Mouse (Mus musculus) neural tube, embryonic 12.5 days (tissue): ENCODE results near the gene Gm28308. TPM values are rescaled to one million over a fixed set of nuclear protein-coding genes. Genes with fewer than 3 reads are reported as not detected.

ENCODE experiments used
- ATAC-seq: fragments of 200-750 bp; cut with Nextera tagmentation; 2 replicates; pipeline ENCODE4 v1.8.0; 2017; ENCODE audit warnings: low read depth, mild to moderate bottlenecking, moderate TSS enrichment, moderate library complexity; ENCODE audit not compliant: low FRiP score
- H3K27ac ChIP-seq: fragments of 300-500 bp; sonication (generic); 2 replicates; pipeline ENCODE4 v1.5.1; 2016
- H3K27me3 ChIP-seq: fragments of 300-500 bp; sonication (generic); replicated peaks from 2 replicates; pipeline ENCODE4 v1.6.1; 2016; ENCODE audit warnings: mild to moderate bottlenecking
- H3K36me3 ChIP-seq: fragments of 300-500 bp; sonication (generic); 2 replicates; pipeline ENCODE4 v1.6.1; 2016; ENCODE audit warnings: mild to moderate bottlenecking
- H3K4me1 ChIP-seq: fragments of 300-500 bp; sonication (generic); 2 replicates; pipeline ENCODE4 v1.6.1; 2016
- H3K4me2 ChIP-seq: fragments of 300-500 bp; sonication (generic); replicated peaks from 2 replicates; pipeline ENCODE4 v1.6.1; 2016; ENCODE audit warnings: mild to moderate bottlenecking
- H3K4me3 ChIP-seq: fragments of 300-500 bp; sonication (generic); 2 replicates; pipeline ENCODE4 v1.5.1; 2016
- H3K9ac ChIP-seq: fragments of 300-500 bp; sonication (generic); 2 replicates; pipeline ENCODE4 v1.6.1; 2016; ENCODE audit warnings: mild to moderate bottlenecking
- H3K9me3 ChIP-seq: fragments of 300-500 bp; sonication (generic); 2 replicates; pipeline ENCODE4 v1.6.1; 2016; ENCODE audit warnings: mild to moderate bottlenecking
- WGBS: fragments of 180-500 bp; shearing (Covaris S2); methylation state at CpG from one replicate; pipeline ENCODE4 v1.1.7; 2016; 5-methylcytosine and 5-hydroxymethylcytosine counted together
- polyA plus RNA-seq: library from polyadenylated mRNA; unstranded; fragments of >200 nt; fragmentation: Nextera tagmentation; extraction: Ambion mirVana; gene quantifications from 2 replicates; pipeline ENCODE4 v1.2.1, GENCODE M21; 2016

The Gm28308 gene
- polyA plus RNA-seq, 1 experiment from 2014 or later = not detected

GRCm38 (mm10) chr6:52220865-52221310, 7.7 kb upstream of the Gm28308 start:
- H3K9me3 ChIP-seq = no peaks in the 10 kb centered on the region
- peak overlapping the region; percentile 99 for H3K27ac ChIP-seq
- H3K4me2 ChIP-seq = peak overlapping the region; percentile 99
- ATAC-seq = no peak
- peak overlapping the region; percentile 100 for H3K9ac ChIP-seq
- peaks cover 8% of the 10 kb centered on the region; the same call in 1 of the 2 replicates for H3K27me3 ChIP-seq
- H3K4me1 ChIP-seq = peaks cover 33% of the 10 kb centered on the region
- WGBS = under 1% methylated on average over 12 of the region's 12 CpGs
- no peaks in the 10 kb centered on the region for H3K36me3 ChIP-seq
- H3K4me3 ChIP-seq = peak overlapping the region; percentile 82

GRCm38 (mm10) chr6:52220003-52220864, 7.1 kb upstream of the Gm28308 start:
- H3K36me3 ChIP-seq = no peaks in the 10 kb centered on the region
- ATAC-seq = no peak
- peaks cover 34% of the 10 kb centered on the region for H3K4me1 ChIP-seq
- 4% methylated on average over 32 of the region's 32 CpGs for WGBS
- 0 out of 2 replicates have a peak, but pooled peaks cover under 1% of the 10 kb centered on the region for H3K27me3 ChIP-seq
- H3K9me3 ChIP-seq = no peaks in the 10 kb centered on the region
- H3K4me3 ChIP-seq = peak overlapping the region; percentile 82
- H3K27ac ChIP-seq = peak overlapping the region; percentile 99
- peak overlapping the region; percentile 99 for H3K4me2 ChIP-seq
- H3K9ac ChIP-seq = peak overlapping the region; percentile 100

- ATAC-seq = no peak
- Histone ChIP-seq H3K4me1 (peaks cover 42% of the 10 kb centered on the region), H3K27ac (peak overlapping the region; percentile 99; the same call in 1 of the 2 replicates), H3K9me3 (no peaks in the 10 kb centered on the region), H3K9ac (peak overlapping the region; percentile 100), H3K4me2 (peak overlapping the region; percentile 99), H3K36me3 (no peaks in the 10 kb centered on the region), H3K27me3 (no peaks in the 10 kb centered on the region), H3K4me3 (peak overlapping the region; percentile 82)
- 11% methylated on average over 9 of the region's 9 CpGs for WGBS
Measured at GRCm38 (mm10) chr6:52219234-52219942, 6.2 kb upstream of the Gm28308 start.

GRCm38 (mm10) chr6:52218643-52219215, 5.6 kb upstream of the Gm28308 start:
- Histone ChIP-seq H3K4me3 (peak overlapping the region; percentile 82), H3K9ac (peak overlapping the region; percentile 100), H3K27me3 (no peaks in the 10 kb centered on the region), H3K27ac (peak overlapping the region; percentile 99), H3K4me1 (peaks cover 46% of the 10 kb centered on the region), H3K4me2 (peak overlapping the region; percentile 99), H3K9me3 (no peaks in the 10 kb centered on the region), H3K36me3 (no peaks in the 10 kb centered on the region)
- ATAC-seq = no peak
- 3% methylated on average over 14 of the region's 14 CpGs for WGBS

- Histone ChIP-seq H3K27ac (peak overlapping the region; percentile 99), H3K4me2 (peak overlapping the region; percentile 99)
- no peak for ATAC-seq
Measured at GRCm38 (mm10) chr6:52217895-52218642, 4.9 kb upstream of the Gm28308 start.

GRCm38 (mm10) chr6:52217459-52217768, 4.3 kb upstream of the Gm28308 start:
- Histone ChIP-seq H3K4me1 (peaks cover 46% of the 10 kb centered on the region), H3K36me3 (no peaks in the 10 kb centered on the region), H3K4me2 (peak overlapping the region; percentile 99), H3K9ac (peak overlapping the region; percentile 100), H3K9me3 (no peaks in the 10 kb centered on the region), H3K27me3 (no peaks in the 10 kb centered on the region), H3K4me3 (peak overlapping the region; percentile 82), H3K27ac (peak overlapping the region; percentile 99)
- ATAC-seq = peak; percentile 65
- under 1% methylated on average over 25 of the region's 25 CpGs for WGBS

More at GRCm38 (mm10) chr6:52217895-52218642, 4.9 kb upstream of the Gm28308 start:
- Histone ChIP-seq H3K4me3 (peak overlapping the region; percentile 82), H3K36me3 (no peaks in the 10 kb centered on the region), H3K27me3 (no peaks in the 10 kb centered on the region), H3K9ac (peak overlapping the region; percentile 100), H3K4me1 (peaks cover 46% of the 10 kb centered on the region), H3K9me3 (no peaks in the 10 kb centered on the region)
- WGBS = 2% methylated on average over 23 of the region's 23 CpGs

- ATAC-seq = peak; percentile 11; the same call in 1 of the 2 replicates
Measured at GRCm38 (mm10) chr6:52216691-52217458, 3.7 kb upstream of the Gm28308 start.

GRCm38 (mm10) chr6:52215771-52216535, 2.8 kb upstream of the Gm28308 start:
- Histone ChIP-seq H3K9me3 (no peaks in the 10 kb centered on the region), H3K4me2 (peak overlapping the region; percentile 99), H3K36me3 (no peaks in the 10 kb centered on the region), H3K27ac (peak overlapping the region; percentile 99), H3K4me1 (peaks cover 36% of the 10 kb centered on the region), H3K27me3 (no peaks in the 10 kb centered on the region), H3K9ac (peak overlapping the region; percentile 100), H3K4me3 (peak overlapping the region; percentile 82)
- WGBS = under 1% methylated on average over 30 of the region's 30 CpGs
- ATAC-seq = no peak

More at GRCm38 (mm10) chr6:52216691-52217458, 3.7 kb upstream of the Gm28308 start:
- WGBS = 1% methylated on average over 60 of the region's 60 CpGs
- peak overlapping the region; percentile 99 for H3K27ac ChIP-seq
- no peaks in the 10 kb centered on the region for H3K9me3 ChIP-seq
- no peaks in the 10 kb centered on the region for H3K27me3 ChIP-seq
- H3K9ac ChIP-seq = peak overlapping the region; percentile 100
- H3K4me3 ChIP-seq = peak overlapping the region; percentile 82
- H3K4me1 ChIP-seq = peaks cover 42% of the 10 kb centered on the region
- H3K36me3 ChIP-seq = no peaks in the 10 kb centered on the region
- H3K4me2 ChIP-seq = peak overlapping the region; percentile 99

- Histone ChIP-seq H3K27ac (peak overlapping the region; percentile 32; the same call in 1 of the 2 replicates), H3K4me2 (peak overlapping the region; percentile 99), H3K9ac (peak overlapping the region; percentile 100), H3K36me3 (no peaks in the 10 kb centered on the region), H3K4me1 (peaks cover 36% of the 10 kb centered on the region), H3K9me3 (no peaks in the 10 kb centered on the region), H3K27me3 (no peaks in the 10 kb centered on the region), H3K4me3 (peak overlapping the region; percentile 82)
- ATAC-seq = no peak
- WGBS = 14% methylated on average over 3 of the region's 3 CpGs
Measured at GRCm38 (mm10) chr6:52215070-52215469, 1.9 kb upstream of the Gm28308 start.

- Histone ChIP-seq H3K4me2 (peak overlapping the region; percentile 99), H3K9me3 (no peaks in the 10 kb centered on the region), H3K27ac (peak overlapping the region; percentile 76), H3K4me3 (peak overlapping the region; percentile 82), H3K36me3 (no peaks in the 10 kb centered on the region), H3K27me3 (no peaks in the 10 kb centered on the region), H3K9ac (peak overlapping the region; percentile 100), H3K4me1 (peaks cover 33% of the 10 kb centered on the region)
- no peak for ATAC-seq
- WGBS = 12% methylated on average over 5 of the region's 5 CpGs
Measured at GRCm38 (mm10) chr6:52214271-52214670, 1.1 kb upstream of the Gm28308 start.
